Mouse (Mus musculus) adrenal gland, adult 18-20 months (tissue): ENCODE measurements around the gene Me3. TPM values are rescaled to one million over a fixed set of nuclear protein-coding genes. Genes with fewer than 3 reads are reported as not detected.

Experiments
- DNase-seq, 2 experiments: peaks; one replicate each; pipeline ENCODE4 v3.0.0; 2021 to 2022; ENCODE audit warnings: low spot score in 2 of 2
- long read RNA-seq, 2 experiments: library from polyadenylated mRNA; stranded (forward); transcript quantifications; one replicate each; pipeline ENCODE4 v2.0.0; 2021
- total RNA-seq, 2 experiments: library from RNA; stranded (reverse); gene quantifications; 1 replicate in 1 of 2; 2 replicates in 1 of 2; pipeline ENCODE4 v1.2.3; 2021

The Me3 gene
- 10 to 100 TPM; 19.6 to 23.5 TPM for total RNA-seq
- long read RNA-seq, experiment 1, full-length matches to known transcripts, result 31 of 41 reads
- long read RNA-seq, experiment 1, partial matches to known transcripts, result 1 of 41 reads
- long read RNA-seq, experiment 1, other reads (novel, unspliced or antisense), result 9 of 41 reads
- long read RNA-seq, experiment 2, full-length matches to known transcripts, result 16 of 25 reads
- long read RNA-seq, experiment 2, partial matches to known transcripts, result 2 of 25 reads
- long read RNA-seq, experiment 2, other reads (novel, unspliced or antisense), result 7 of 25 reads

DNA sequence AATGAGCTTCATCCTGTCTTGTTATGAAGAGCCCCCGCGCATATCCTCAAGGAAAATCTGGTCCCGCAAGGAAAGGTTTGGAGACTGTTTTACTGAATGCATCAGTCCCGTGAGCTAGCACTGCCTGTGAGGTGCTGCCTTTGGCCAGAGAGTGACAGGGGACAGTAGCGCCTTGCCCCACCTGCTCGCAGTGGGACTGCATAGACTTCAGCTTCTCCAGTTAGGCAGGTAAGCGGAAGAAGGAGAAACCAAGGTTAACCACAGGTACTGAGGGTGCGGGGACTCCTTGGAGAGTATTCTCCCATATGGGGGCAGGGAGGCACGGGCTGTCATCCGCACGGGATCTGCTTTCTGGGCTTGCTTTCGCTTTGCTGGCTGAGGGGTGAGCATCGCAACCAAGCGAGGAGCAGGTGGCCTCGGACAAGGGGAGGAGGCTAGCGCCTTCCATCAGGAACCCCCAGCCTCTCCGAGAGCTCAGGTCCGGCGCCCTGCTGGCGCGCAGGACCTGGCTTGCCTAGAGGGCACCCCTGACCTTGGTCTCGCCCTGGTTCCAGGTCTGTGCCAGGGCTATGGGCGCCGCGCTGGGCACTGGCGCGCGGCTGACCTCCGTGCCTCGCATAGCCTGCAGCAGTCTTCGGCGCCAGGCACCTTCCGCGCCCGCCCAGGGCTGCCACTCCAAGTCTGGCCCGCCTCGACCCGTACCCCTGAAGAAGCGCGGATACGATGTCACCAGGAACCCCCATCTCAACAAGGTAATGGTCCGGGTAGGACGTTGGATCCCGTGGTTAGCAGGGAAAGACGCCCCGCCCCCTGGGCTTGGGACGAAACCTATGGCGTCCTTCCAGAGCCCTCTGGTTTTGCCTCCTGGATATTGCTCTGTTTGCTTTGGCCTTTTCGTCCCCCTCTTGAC lies at the start of gene Me3:
Gene Me3 (plus strand): TSS at position 51 of the 910 bp plus-strand sequence.
- DNase-seq, result peak; percentile 38 to 66

GRCm38 (mm10) chr7:89590039-89590438 lies 42.2 kb upstream of the Me3 start:
- DNase-seq, result no peak

DNA sequence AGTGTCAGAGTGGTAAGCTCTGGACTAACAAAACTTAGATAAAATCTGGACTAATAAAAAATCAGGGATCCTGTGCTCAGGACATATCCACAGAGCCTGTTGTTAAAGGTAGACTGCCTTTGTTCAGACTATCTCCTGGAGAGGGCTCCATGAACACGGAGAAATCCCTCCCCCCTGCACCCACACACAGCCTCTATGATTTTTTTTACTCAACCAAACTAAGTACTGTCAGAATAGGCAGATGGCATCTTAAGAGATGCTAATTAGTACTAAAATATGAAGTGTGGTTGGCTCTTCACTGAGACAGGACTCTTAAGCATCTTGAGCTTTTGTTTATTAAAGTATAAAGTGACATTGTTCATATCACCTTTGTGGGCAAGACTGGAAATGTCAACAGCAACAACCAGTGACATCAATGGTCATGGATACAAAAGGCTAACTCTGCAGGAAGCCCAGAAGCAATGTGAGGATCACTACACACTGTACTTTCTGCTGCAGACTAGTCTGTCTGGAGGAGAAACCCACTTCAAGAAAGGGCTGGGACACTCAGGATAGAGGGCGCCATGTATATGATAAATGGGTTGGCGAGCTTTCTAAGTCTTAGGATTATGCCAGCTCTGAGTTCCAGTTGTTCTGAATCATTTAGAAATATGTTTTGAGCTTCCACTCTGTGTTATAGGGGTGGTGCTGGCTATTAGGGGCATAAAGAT lies 41.5 kb upstream of the Me3 start:
- no peak for DNase-seq

DNA sequence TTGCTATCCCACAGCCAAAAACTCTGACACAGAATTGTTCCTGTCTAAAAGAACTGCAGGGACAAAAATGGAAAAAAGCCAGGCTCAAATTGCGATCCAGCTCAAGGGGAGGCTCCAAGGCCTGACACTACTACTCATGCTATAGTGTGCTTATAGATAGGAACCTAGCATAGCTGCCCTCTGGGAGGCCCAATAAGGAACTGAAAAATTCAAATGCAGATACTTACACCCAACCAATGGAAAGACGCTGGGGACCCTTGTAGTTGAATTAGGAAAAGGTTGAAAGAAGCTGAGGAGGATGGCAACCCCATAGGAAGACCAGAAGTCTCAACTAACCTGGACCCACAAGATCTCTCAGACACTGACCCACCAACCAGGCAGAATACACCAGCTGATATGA lies 36.4 kb upstream of the Me3 start:
- DNase-seq, result no peak

- DNase-seq, result no peak
Observed at GRCm38 (mm10) chr7:89605589-89606536, 26.3 kb upstream of the Me3 start.

GRCm38 (mm10) chr7:89607329-89607728 lies 24.9 kb upstream of the Me3 start:
- no peak for DNase-seq

GRCm38 (mm10) chr7:89611236-89611635 lies 21.0 kb upstream of the Me3 start:
- no peak for DNase-seq

DNA sequence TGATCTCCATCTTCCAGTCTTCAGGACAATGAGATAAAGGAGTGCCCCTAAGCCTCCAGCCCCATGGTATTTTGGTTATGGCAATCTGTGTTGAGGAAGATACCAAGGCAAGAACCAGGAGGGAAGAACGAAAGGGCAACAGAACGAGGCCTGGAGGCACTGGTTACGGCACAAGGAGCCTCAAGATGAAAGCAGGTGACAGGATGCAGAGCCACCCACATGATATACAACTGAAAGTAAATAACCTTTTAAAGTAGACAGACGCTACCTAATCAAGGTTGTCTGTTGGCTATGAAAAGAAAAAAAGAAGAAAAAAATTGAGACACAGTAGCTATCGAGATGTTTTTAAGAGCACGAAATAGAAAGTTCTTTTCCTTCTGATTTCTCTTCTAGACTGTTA lies 16.0 kb upstream of the Me3 start:
- no peak for DNase-seq

DNA sequence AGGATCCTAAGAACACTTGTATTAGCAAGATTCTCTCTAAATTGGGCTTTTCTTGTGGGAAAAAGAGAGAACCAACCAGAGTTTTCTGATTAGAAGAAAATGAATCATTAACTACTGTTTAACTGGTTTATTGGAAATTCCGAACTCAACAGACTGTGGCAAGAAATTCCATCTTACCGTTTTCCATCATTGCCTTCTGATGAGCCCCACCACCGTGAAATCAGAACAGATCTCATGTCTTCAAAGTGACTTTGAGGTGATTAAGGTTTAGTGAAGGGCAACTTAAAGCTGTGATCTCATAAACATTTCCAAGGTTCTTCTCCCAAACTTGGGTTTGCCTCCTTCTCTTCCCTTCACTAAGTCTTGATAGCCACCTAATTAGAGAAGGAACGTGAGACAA lies 8.9 kb upstream of the Me3 start:
- no peak for DNase-seq

DNA sequence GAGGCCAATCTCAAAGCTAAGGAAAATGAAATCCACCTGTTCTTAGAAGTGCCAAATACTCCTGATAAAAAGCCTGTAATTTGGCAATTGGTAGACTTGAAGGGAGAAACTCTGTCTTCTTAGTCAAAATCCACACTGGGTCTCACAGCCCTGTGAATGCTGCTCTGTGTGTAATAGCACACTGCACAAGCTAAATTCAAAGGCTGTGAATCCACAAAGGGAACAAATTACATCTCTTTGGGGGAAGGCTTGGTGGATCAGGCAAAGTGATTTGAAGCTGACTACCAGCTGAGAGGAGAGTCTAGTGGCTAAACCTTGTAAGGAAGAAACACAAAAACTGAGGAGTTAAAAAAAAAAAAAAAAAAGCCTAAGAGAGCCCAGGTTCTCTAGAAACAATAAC lies 4.8 kb upstream of the Me3 start:
- DNase-seq, result no peak

GRCm38 (mm10) chr7:89628006-89628405 lies 4.2 kb upstream of the Me3 start:
- DNase-seq, result no peak

- DNase-seq, result no peak
Observed at GRCm38 (mm10) chr7:89629006-89629405, 3.2 kb upstream of the Me3 start.

GRCm38 (mm10) chr7:89629914-89630313 lies 2.3 kb upstream of the Me3 start:
- no peak for DNase-seq

GRCm38 (mm10) chr7:89630796-89631195 lies 1.4 kb upstream of the Me3 start:
- no peak for DNase-seq

DNA sequence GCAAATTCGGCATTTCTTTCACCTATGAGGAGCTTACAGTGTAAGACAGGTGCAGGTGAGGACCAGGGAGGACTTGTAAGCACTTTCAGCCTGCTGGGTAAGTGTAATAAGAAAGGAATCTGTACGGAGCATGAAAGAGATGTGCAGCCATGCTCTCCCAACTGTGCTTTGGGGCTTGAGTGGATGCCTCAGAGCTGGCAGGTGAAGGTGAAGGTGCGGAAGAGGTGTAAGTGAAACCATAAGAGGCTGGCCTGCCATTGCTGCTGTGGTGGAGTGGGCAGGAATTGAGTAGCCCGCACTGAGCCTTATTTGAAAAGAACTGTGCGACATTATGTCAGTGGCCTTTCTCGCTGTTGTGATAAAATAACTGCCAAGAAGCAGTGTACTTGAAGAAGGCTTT lies 8.3 kb downstream of the Me3 start:
- no peak for DNase-seq

- no peak for DNase-seq
Observed at GRCm38 (mm10) chr7:89640944-89641661, 8.9 kb downstream of the Me3 start.

DNA sequence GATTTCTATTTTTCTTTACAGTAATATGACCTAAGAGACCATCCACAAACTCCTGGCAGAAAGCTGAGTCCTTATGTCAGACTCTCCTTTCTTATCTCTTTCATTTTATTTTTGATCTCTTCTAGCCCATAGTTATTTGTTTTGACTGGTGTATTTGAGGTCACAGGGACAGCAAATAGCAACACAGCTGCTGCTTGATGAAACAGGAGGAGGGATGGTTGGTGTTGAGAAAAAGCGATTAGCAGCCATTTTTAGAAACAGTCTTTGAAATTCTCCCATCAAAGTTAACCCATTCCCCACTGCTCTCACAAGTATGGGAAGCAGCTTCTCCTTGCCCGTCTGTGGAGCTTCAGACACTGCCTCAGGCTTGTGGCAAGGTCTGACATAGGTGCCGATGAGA lies 12.8 kb downstream of the Me3 start:
- no peak for DNase-seq

- no peak for DNase-seq
Observed at GRCm38 (mm10) chr7:89647864-89648263, 15.7 kb downstream of the Me3 start.

DNA sequence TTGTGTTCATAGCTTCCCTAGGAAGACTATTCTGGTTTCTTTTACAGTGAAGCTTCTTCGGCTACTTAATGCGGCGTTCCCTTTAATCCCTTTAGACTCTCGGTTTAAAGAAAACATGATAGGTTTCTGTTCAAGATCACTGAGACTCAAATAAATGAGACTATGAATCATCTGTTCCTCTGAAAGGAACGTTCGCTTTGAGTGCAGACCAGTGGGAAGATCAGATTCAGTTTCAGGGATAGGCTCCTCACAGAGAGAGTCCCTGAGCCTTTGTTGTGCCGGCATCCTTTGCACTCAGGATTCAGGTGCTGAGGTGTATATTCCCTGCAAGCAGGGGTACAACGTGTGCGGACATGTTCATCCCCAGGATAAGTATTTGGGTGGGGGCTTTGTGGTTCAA lies 25.0 kb downstream of the Me3 start:
- no peak for DNase-seq

GRCm38 (mm10) chr7:89657692-89658212 lies 25.6 kb downstream of the Me3 start:
- no peak for DNase-seq
